Mouse (Mus musculus) central nervous system, embryonic 14 days (tissue): ENCODE results near the gene Fgg. TPM values are rescaled to one million over a fixed set of nuclear protein-coding genes. Genes with fewer than 3 reads are reported as not detected.

Experiments
- polyA plus RNA-seq: library from polyadenylated mRNA; depleted of rRNA; stranded (reverse); fragments of >200 nt; gene quantifications from 2 replicates; pipeline ENCODE4 v1.2.3, GENCODE M21; 2012; rRNA removed

The Fgg gene
- 0.02 TPM in 1 of 2 replicates, not detected in the other for polyA plus RNA-seq

GRCm38 (mm10) chr3:83007557-83007956, at the start of gene Fgg:
Gene Fgg (plus strand): TSS chr3:83007724.

GRCm38 (mm10) chr3:83025475-83026301, 18.2 kb downstream of the Fgg start, which contains the start of gene Fga:
Gene Fga (plus strand): TSS chr3:83026076.

GRCm38 (mm10) chr3:83049680-83050079, 42.2 kb downstream of the Fgg start, which contains the start of gene Fgb:
Gene Fgb (minus strand): TSS chr3:83049863.

GRCm38 (mm10) chr3:83055281-83056038, 47.9 kb downstream of the Fgg start, which contains the start of gene Plrg1:
Gene Plrg1 (plus strand): TSS chr3:83055522.

Other genes with a start within 250 kb of the Fgg start
- gene Rbm46, start 131.2 kb upstream of the Fgg start, polyA plus RNA-seq: 0.84 and 1.3 TPM in 2 replicates
- 0.05 and 0.09 TPM in 2 replicates for gene Lrat, start 103.8 kb upstream of the Fgg start, polyA plus RNA-seq
- gene Fga, start 18.4 kb downstream of the Fgg start, polyA plus RNA-seq: 0.03 TPM in 1 of 2 replicates, not detected in the other
- gene Fgb, start 42.1 kb downstream of the Fgg start, polyA plus RNA-seq: 0.01 and 0.04 TPM in 2 replicates
- 103 and 107 TPM in 2 replicates for gene Plrg1, start 47.8 kb downstream of the Fgg start, polyA plus RNA-seq
- gene Dchs2, start 120.2 kb downstream of the Fgg start, polyA plus RNA-seq: 0.63 and 0.96 TPM in 2 replicates